Mouse (Mus musculus) liver, embryonic 14.5 days (tissue): ENCODE measurements around the gene BC004004. TPM values are rescaled to one million over a fixed set of nuclear protein-coding genes. Genes with fewer than 3 reads are reported as not detected.

Source experiments
- ATAC-seq: fragments of 200-750 bp; cut with Nextera tagmentation; 2 replicates; pipeline ENCODE4 v1.8.0; 2017; ENCODE audit warnings: moderate number of reproducible peaks, mild to moderate bottlenecking, moderate library complexity; ENCODE audit not compliant: insufficient read depth
- DNase-seq, 3 experiments: peaks; one replicate each; pipeline ENCODE4 v3.0.0-alpha.2; 2012 to 2013; ENCODE audit warnings: low read depth in 3 of 3, low spot score in 3 of 3
- H3K27ac ChIP-seq: fragments of 300-500 bp; sonication (generic); 2 replicates; pipeline ENCODE4 v1.5.1; 2014; ENCODE audit warnings: moderate library complexity, mild to moderate bottlenecking, control low read depth, inconsistent platforms
- H3K27me3 ChIP-seq: fragments of 300-500 bp; sonication (generic); 2 replicates; pipeline ENCODE4 v1.6.1; 2014; ENCODE audit warnings: mild to moderate bottlenecking, low read length, moderate library complexity; ENCODE audit not compliant: control insufficient read depth, insufficient read depth
- H3K36me3 ChIP-seq: fragments of 300-500 bp; sonication (generic); replicated peaks from 2 replicates; pipeline ENCODE4 v1.6.1; 2014; ENCODE audit warnings: low read depth; ENCODE audit not compliant: control insufficient read depth, insufficient read depth
- H3K4me1 ChIP-seq, 2 experiments: fragments of 200-500 bp in 1 of 2; fragments of 300-500 bp in 1 of 2; sonication (generic) in 1 of 2; replicated peaks; 2 replicates each; pipeline ENCODE4 v1.6.1; 2012 to 2014; ENCODE audit warnings: antibody characterized with exemption in 1 of 2, inconsistent platforms in 1 of 2, low read length in 1 of 2; ENCODE audit not compliant: control insufficient read depth in 2 of 2, insufficient read depth in 2 of 2
- H3K4me2 ChIP-seq: fragments of 300-500 bp; sonication (generic); 2 replicates; pipeline ENCODE4 v1.6.1; 2014; ENCODE audit warnings: low read depth, mild to moderate bottlenecking, control low read depth, moderate library complexity
- H3K4me3 ChIP-seq, 2 experiments: fragments of 200-500 bp in 1 of 2; fragments of 300-500 bp in 1 of 2; sonication (generic) in 1 of 2; 2 replicates each; pipeline ENCODE4 v1.5.1; 2012 to 2014; ENCODE audit warnings: low read depth in 2 of 2, low read length in 2 of 2, mild to moderate bottlenecking in 2 of 2, control low read depth in 1 of 2, inconsistent platforms in 1 of 2, moderate library complexity in 1 of 2; ENCODE audit not compliant: insufficient read depth in 1 of 2
- H3K9ac ChIP-seq: fragments of 300-500 bp; sonication (generic); replicated peaks from 2 replicates; pipeline ENCODE4 v1.6.1; 2014; ENCODE audit warnings: mild to moderate bottlenecking, control low read depth, moderate library complexity
- H3K9me3 ChIP-seq: fragments of 300-500 bp; sonication (generic); 2 replicates; pipeline ENCODE4 v1.6.1; 2016; ENCODE audit warnings: low read length, mixed read lengths; ENCODE audit not compliant: control insufficient read depth
- CTCF ChIP-seq: IDR thresholded peaks from 2 replicates; pipeline ENCODE4 v1.5.1; 2016; ENCODE audit warnings: antibody characterized with exemption, low read depth, control low read depth
- EP300 ChIP-seq: IDR thresholded peaks from 2 replicates; pipeline ENCODE4 v1.6.1; 2016; ENCODE audit warnings: antibody characterized with exemption, low read depth
- WGBS: fragments of 180-500 bp; shearing (Covaris S2); extraction: QIAGEN DNeasy Blood & Tissue Kit; methylation state at CpG from one replicate; pipeline ENCODE4 v1.1.7; 2014; ENCODE audit not compliant: insufficient replicate concordance; 5-methylcytosine and 5-hydroxymethylcytosine counted together
- polyA plus RNA-seq, 2 experiments: library from polyadenylated mRNA; depleted of rRNA in 1 of 2; stranded (reverse) in 1 of 2; unstranded in 1 of 2; fragments of >200 nt; fragmentation: Nextera tagmentation in 1 of 2; extraction: Ambion mirVana in 1 of 2; gene quantifications; 2 replicates each; pipeline versions ENCODE4 v1.2.1 to v1.2.3; 2012 to 2014

Gene BC004004
- polyA plus RNA-seq, 2 experiments: 26.1 to 58.1 TPM

DNA sequence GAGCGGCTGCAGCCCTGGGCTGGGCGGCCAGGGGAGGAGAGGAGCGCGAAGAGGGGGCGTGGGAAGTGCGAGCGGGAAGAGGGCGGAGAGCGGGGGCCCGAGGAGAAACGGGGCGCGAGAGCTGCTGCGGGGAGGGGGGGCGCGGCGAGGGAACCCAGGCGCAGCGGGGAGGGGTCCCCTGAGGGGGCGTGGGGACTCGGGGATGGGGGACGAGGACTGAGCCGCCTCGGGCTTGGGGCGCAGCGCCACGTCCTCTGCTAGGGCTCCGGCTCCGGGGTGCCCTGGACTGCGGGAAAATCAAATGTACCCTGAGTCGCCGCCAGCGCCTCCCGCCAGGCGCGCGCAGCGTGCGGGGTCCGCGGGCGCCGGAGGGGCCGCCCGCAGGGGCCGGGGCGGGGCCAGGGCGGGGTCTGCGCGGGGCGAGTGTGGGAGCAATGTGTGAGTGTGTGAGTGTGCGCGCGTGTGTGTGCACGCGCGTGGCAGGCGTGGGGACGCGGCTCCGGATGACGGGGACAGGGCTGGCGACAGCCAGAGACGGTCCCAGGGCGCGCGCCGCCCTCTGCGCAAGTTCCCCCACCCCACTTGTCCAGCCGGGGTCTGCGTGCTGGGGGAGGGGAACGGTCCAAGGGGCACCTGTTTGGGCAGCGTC lies 30.7 kb upstream of the BC004004 start, which contains the start of gene Cpne5:
Gene Cpne5 (minus strand): TSS at position 396 of the 649 bp plus-strand sequence.
- no peak for DNase-seq
- peak within 1 kb of the TSS; percentile 19 to 47; a peak in 3 of 4 replicates for H3K4me3 ChIP-seq
- WGBS: under 1% methylated on average over 62 of the region's 73 CpGs
- no peaks in the 10 kb centered on the region for H3K4me1 ChIP-seq
- peaks cover 42% of the 10 kb centered on the region for H3K27me3 ChIP-seq
- H3K4me2 ChIP-seq: peak within 1 kb of the TSS; percentile 61
- no peak for ATAC-seq
- no peak for TF ChIP-seq EP300
- no peak for TF ChIP-seq CTCF
- H3K9me3 ChIP-seq: no peaks in the 10 kb centered on the region
- H3K36me3 ChIP-seq: no peaks in the 10 kb centered on the region
- no peak within 1 kb of the TSS for H3K27ac ChIP-seq
- no peak within 1 kb of the TSS for H3K9ac ChIP-seq

DNA sequence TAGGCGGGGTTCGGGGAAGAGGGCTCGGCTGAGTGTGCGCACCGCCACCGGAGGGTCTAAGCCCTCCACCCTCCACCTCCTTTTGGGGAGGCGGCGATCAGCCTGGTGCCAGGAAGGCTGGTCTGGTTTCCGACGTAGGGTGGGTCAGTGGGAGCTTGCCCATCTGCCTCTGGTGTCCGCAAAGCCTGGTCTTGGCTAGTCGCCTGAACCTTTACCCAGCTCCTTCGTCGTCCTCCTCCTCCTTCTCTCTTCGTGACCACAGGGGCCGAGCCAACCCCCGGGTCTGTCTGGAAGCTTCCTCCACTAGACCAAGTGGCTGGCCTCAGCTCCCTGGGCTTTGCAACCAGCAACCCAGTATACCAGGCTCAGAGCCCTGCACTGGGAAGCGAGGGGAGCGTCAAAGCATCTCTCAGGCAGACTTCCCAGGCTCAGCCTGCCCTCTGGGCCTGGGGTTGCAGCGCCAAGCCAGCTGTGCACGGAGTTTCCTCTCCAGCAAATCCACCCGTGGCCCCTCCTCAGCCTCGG lies 30.1 kb upstream of the BC004004 start:
- Histone ChIP-seq H3K4me2 (peak overlapping the region; percentile 61), H3K4me1 (no peaks in the 10 kb centered on the region), H3K27ac (no peak overlapping the region), H3K36me3 (no peaks in the 10 kb centered on the region), H3K27me3 (peaks cover 42% of the 10 kb centered on the region), H3K9me3 (no peaks in the 10 kb centered on the region), H3K9ac (no peak overlapping the region), H3K4me3 (peak overlapping the region; percentile 2 to 47; a peak in 3 of 4 replicates)
- TF ChIP-seq EP300 (no peak), CTCF (no peak)
- no peak for ATAC-seq
- no peak for DNase-seq
- WGBS: 5% methylated on average over 23 of the region's 23 CpGs

DNA sequence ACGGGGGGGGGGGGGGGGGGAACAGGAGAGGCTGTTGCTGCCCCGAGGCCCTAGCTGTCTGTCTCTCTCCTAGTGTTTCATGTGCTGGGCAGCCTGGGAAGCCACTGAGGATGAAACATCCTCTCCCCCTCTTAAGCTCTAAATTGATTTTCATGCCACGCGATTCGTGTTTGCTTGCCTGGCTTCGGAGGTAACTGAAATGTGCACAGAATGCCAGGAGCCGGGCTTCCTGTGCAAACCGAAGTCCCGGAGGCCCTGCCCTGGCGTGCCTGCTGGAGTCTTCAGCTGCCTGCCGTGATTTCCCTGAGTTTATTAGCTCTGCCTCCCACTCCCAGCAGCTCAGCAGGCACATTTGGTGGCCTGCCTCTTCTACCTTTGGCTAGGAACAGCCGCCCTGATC lies 23.7 kb upstream of the BC004004 start:
- TF ChIP-seq CTCF (no peak), EP300 (no peak)
- H3K27me3 ChIP-seq: no peaks in the 10 kb centered on the region; the same call in 1 of the 2 replicates
- 44% methylated on average over 10 of the region's 12 CpGs for WGBS
- H3K27ac ChIP-seq: no peak overlapping the region
- ATAC-seq: no peak
- H3K9ac ChIP-seq: no peak overlapping the region
- H3K4me3 ChIP-seq: no peak overlapping the region
- no peaks in the 10 kb centered on the region for H3K9me3 ChIP-seq
- no peaks in the 10 kb centered on the region for H3K4me1 ChIP-seq
- H3K36me3 ChIP-seq: peaks cover 5% of the 10 kb centered on the region
- H3K4me2 ChIP-seq: no peak overlapping the region
- DNase-seq: no peak

DNA sequence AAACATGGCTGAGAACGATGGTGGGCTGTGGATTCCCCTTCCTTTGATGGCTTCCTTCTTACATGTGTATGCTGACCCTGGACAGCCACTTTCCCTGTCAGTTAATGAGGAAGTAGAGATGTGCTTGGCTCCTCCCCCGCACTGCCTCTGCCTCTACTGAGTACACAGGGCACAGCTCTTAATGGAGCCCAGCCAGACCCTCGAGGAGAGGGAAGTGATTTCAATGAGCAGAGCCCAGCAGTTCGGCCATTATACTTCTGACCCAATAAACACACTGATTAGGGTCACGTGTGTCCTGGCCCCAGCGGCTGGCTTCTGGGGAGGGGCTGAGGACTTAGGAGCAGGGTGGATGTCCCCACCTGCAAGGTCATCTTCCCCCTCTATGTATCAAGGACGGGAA lies 22.9 kb upstream of the BC004004 start:
- no peaks in the 10 kb centered on the region for H3K9me3 ChIP-seq
- no peaks in the 10 kb centered on the region for H3K4me1 ChIP-seq
- no peak for TF ChIP-seq CTCF
- no peak for TF ChIP-seq EP300
- H3K36me3 ChIP-seq: peaks cover 13% of the 10 kb centered on the region
- no peak overlapping the region for H3K4me3 ChIP-seq
- no peak overlapping the region for H3K9ac ChIP-seq
- DNase-seq (no peak), ATAC-seq (no peak; the same call in 1 of the 2 replicates)
- H3K4me2 ChIP-seq: no peak overlapping the region
- H3K27ac ChIP-seq: no peak overlapping the region
- 21% methylated on average over 7 of the region's 7 CpGs for WGBS
- no peaks in the 10 kb centered on the region; the same call in 1 of the 2 replicates for H3K27me3 ChIP-seq

DNA sequence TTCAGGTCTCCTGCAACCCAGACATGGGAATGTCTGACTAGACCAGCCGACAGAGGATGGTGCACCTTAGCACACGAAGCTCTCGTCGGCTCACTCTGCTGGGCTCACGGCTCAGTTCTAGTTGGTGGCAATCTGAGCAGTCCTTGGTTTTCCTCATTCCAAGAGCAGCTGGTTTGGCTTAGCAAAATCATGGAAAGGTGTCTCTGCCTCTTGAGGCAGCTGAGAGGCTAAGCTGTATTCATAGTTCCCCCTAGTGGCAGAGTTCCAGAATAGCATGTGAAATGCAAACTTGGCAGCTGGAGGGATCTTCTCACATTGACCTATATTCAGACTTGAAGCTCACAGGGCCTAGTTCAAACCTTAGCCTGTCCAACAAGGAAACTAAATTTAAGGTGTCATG lies 22.0 kb upstream of the BC004004 start:
- H3K27me3 ChIP-seq: no peaks in the 10 kb centered on the region; the same call in 1 of the 2 replicates
- H3K27ac ChIP-seq: no peak overlapping the region
- H3K9ac ChIP-seq: no peak overlapping the region
- no peaks in the 10 kb centered on the region for H3K4me1 ChIP-seq
- peaks cover 19% of the 10 kb centered on the region for H3K36me3 ChIP-seq
- DNase-seq (peak in 1 of 3 experiments; percentile 36), ATAC-seq (no peak)
- no peak overlapping the region for H3K4me3 ChIP-seq
- H3K9me3 ChIP-seq: no peaks in the 10 kb centered on the region
- H3K4me2 ChIP-seq: no peak overlapping the region
- peak; percentile 86 for TF ChIP-seq CTCF
- TF ChIP-seq EP300: no peak
- WGBS: 40% methylated on average over 5 of the region's 5 CpGs
